Mouse (Mus musculus) ES-E14 (cell line): ENCODE results near the gene Zkscan17.

Experiments
- CHD2 ChIP-seq: IDR thresholded peaks from 2 replicates; pipeline ENCODE4 v1.6.1; 2014; ENCODE audit warnings: mild to moderate bottlenecking, low read depth, low read length, inconsistent platforms
- HCFC1 ChIP-seq: IDR thresholded peaks from 2 replicates; pipeline ENCODE4 v1.6.1; 2012; ENCODE audit warnings: low read length, inconsistent platforms, borderline replicate concordance; ENCODE audit not compliant: insufficient read depth
- MAFK ChIP-seq: IDR thresholded peaks from 2 replicates; pipeline ENCODE4 v1.6.1; 2014; ENCODE audit warnings: mild to moderate bottlenecking, low read depth, low read length, inconsistent platforms; ENCODE audit not compliant: insufficient read depth
- ZC3H11A ChIP-seq: IDR thresholded peaks from 2 replicates; pipeline ENCODE4 v1.6.1; 2012; ENCODE audit warnings: low read depth, mild to moderate bottlenecking, inconsistent platforms, low read length, borderline replicate concordance
- ZNF384 ChIP-seq: IDR thresholded peaks from 2 replicates; pipeline ENCODE4 v1.6.1; 2012; ENCODE audit warnings: low read depth, low read length, inconsistent platforms

GRCm38 (mm10) chr11:59443102-59443501 lies 83.4 kb downstream of the Zkscan17 start:
- TF ChIP-seq ZNF384 (no peak), CHD2 (no peak), HCFC1 (no peak), ZC3H11A (no peak), MAFK (no peak)
